Mouse (Mus musculus): ENCODE results near the gene Eef1b2. TPM values are rescaled to one million over a fixed set of nuclear protein-coding genes. Genes with fewer than 3 reads are reported as not detected.

The Eef1b2 gene
- polyA plus RNA-seq, 1 experiment from 2014 or later = 438 TPM

GRCm38 (mm10) chr1:63204660-63205394, 28.2 kb downstream of the Eef1b2 start:
- Histone ChIP-seq H3K4me1 (replicated peaks; ENCODE audit: control insufficient read depth, insufficient read depth) (no peaks in the 10 kb centered on the region), H3K4me2 (replicated peaks; ENCODE audit: low read depth) (no peak overlapping the region), H3K9ac (ENCODE audit: low read length) (no peak overlapping the region), H3K36me3 (ENCODE audit: control insufficient read depth, insufficient read depth, low read length) (no peaks in the 10 kb centered on the region), H3K4me3 (ENCODE audit: low read depth, low read length) (no peak overlapping the region), H3K27me3 (ENCODE audit: control insufficient read depth, insufficient read depth, low read length) (no peaks in the 10 kb centered on the region), H3K9me3 (ENCODE audit: control insufficient read depth, low read length) (no peaks in the 10 kb centered on the region), H3K27ac (replicated peaks) (no peak overlapping the region)
- TF ChIP-seq CTCF (IDR thresholded peaks at IDR 0.05; ENCODE audit: low read depth) (no peak), EP300 (optimal IDR thresholded peaks at IDR 0.05) (no peak)
- 43% methylated on average over 7 of the region's 7 CpGs for WGBS
- DNase-seq (ENCODE audit: low spot score) (no peak), ATAC-seq (ENCODE audit: low FRiP score, low TSS enrichment) (no peak)

GRCm38 (mm10) chr1:63207607-63208006, 31.0 kb downstream of the Eef1b2 start:
- WGBS = 75% methylated on average over 3 of the region's 3 CpGs
- Histone ChIP-seq H3K4me2 (replicated peaks; ENCODE audit: low read depth) (no peak overlapping the region), H3K4me3 (ENCODE audit: low read depth, low read length) (no peak overlapping the region), H3K9ac (ENCODE audit: low read length) (no peak overlapping the region), H3K9me3 (ENCODE audit: control insufficient read depth, low read length) (no peaks in the 10 kb centered on the region), H3K4me1 (replicated peaks; ENCODE audit: control insufficient read depth, insufficient read depth) (no peaks in the 10 kb centered on the region), H3K27ac (replicated peaks) (no peak overlapping the region), H3K36me3 (ENCODE audit: control insufficient read depth, insufficient read depth, low read length) (no peaks in the 10 kb centered on the region), H3K27me3 (ENCODE audit: control insufficient read depth, insufficient read depth, low read length) (no peaks in the 10 kb centered on the region)
- no peak for DNase-seq (ENCODE audit: low spot score)
- ATAC-seq (ENCODE audit: low FRiP score, low TSS enrichment) = no peak
- TF ChIP-seq CTCF (IDR thresholded peaks at IDR 0.05; ENCODE audit: low read depth) = no peak
- no peak for TF ChIP-seq EP300 (optimal IDR thresholded peaks at IDR 0.05)

- no peak overlapping the region for H3K9ac ChIP-seq (ENCODE audit: low read length)
- no peak overlapping the region for H3K27ac ChIP-seq (replicated peaks)
- H3K27me3 ChIP-seq (ENCODE audit: control insufficient read depth, insufficient read depth, low read length) = no peaks in the 10 kb centered on the region
- ATAC-seq (ENCODE audit: low FRiP score, low TSS enrichment) (no peak), DNase-seq (ENCODE audit: low spot score) (no peak)
- no peaks in the 10 kb centered on the region for H3K9me3 ChIP-seq (ENCODE audit: control insufficient read depth, low read length)
- TF ChIP-seq CTCF (IDR thresholded peaks at IDR 0.05; ENCODE audit: low read depth) (no peak), EP300 (optimal IDR thresholded peaks at IDR 0.05) (no peak)
- no peaks in the 10 kb centered on the region for H3K36me3 ChIP-seq (ENCODE audit: control insufficient read depth, insufficient read depth, low read length)
- H3K4me3 ChIP-seq (ENCODE audit: low read depth, low read length) = no peak overlapping the region
- no peak overlapping the region for H3K4me2 ChIP-seq (replicated peaks; ENCODE audit: low read depth)
- no peaks in the 10 kb centered on the region for H3K4me1 ChIP-seq (replicated peaks; ENCODE audit: control insufficient read depth, insufficient read depth)
- WGBS = 34% methylated on average over 6 of the region's 6 CpGs
Measured at GRCm38 (mm10) chr1:63209861-63210529, 33.4 kb downstream of the Eef1b2 start.

GRCm38 (mm10) chr1:63213478-63214270, 37.0 kb downstream of the Eef1b2 start:
- no peaks in the 10 kb centered on the region for H3K4me1 ChIP-seq (replicated peaks; ENCODE audit: control insufficient read depth, insufficient read depth)
- TF ChIP-seq CTCF (IDR thresholded peaks at IDR 0.05; ENCODE audit: low read depth) = no peak
- TF ChIP-seq EP300 (optimal IDR thresholded peaks at IDR 0.05) = no peak
- peak; percentile 23 for DNase-seq (ENCODE audit: low spot score)
- H3K9me3 ChIP-seq (ENCODE audit: control insufficient read depth, low read length) = no peaks in the 10 kb centered on the region
- H3K36me3 ChIP-seq (ENCODE audit: control insufficient read depth, insufficient read depth, low read length) = no peaks in the 10 kb centered on the region
- peak overlapping the region; percentile 17; the same call in 1 of the 2 replicates for H3K4me2 ChIP-seq (replicated peaks; ENCODE audit: low read depth)
- H3K27me3 ChIP-seq (ENCODE audit: control insufficient read depth, insufficient read depth, low read length) = no peaks in the 10 kb centered on the region
- no peak overlapping the region for H3K9ac ChIP-seq (ENCODE audit: low read length)
- H3K4me3 ChIP-seq (ENCODE audit: low read depth, low read length) = no peak overlapping the region
- ATAC-seq (ENCODE audit: low FRiP score, low TSS enrichment) = 0 out of 2 replicates have a peak, but pooled peaks have one; percentile 29
- H3K27ac ChIP-seq (replicated peaks) = no peak overlapping the region
- WGBS = 29% methylated on average over 22 of the region's 22 CpGs

- Histone ChIP-seq H3K9ac (ENCODE audit: low read length) (no peak within 1 kb of the TSS), H3K4me2 (replicated peaks; ENCODE audit: low read depth) (peak within 1 kb of the TSS; percentile 17; the same call in 1 of the 2 replicates), H3K36me3 (ENCODE audit: control insufficient read depth, insufficient read depth, low read length) (no peaks in the 10 kb centered on the region), H3K27ac (replicated peaks) (no peak within 1 kb of the TSS), H3K4me1 (replicated peaks; ENCODE audit: control insufficient read depth, insufficient read depth) (no peaks in the 10 kb centered on the region), H3K27me3 (ENCODE audit: control insufficient read depth, insufficient read depth, low read length) (no peaks in the 10 kb centered on the region), H3K4me3 (ENCODE audit: low read depth, low read length) (no peak within 1 kb of the TSS), H3K9me3 (ENCODE audit: control insufficient read depth, low read length) (no peaks in the 10 kb centered on the region)
- TF ChIP-seq EP300 (optimal IDR thresholded peaks at IDR 0.05) (no peak), CTCF (IDR thresholded peaks at IDR 0.05; ENCODE audit: low read depth) (no peak)
- no peak for DNase-seq (ENCODE audit: low spot score)
- no peak for ATAC-seq (ENCODE audit: low FRiP score, low TSS enrichment)
- 32% methylated on average over 3 of the region's 3 CpGs for WGBS
Measured at GRCm38 (mm10) chr1:63214271-63214558, 37.6 kb downstream of the Eef1b2 start, which contains the start of gene Gpr1. Gpr1 (minus strand) TSS chr1:63214543.

Data from stomach, postnatal 0 days (tissue).